ENCODE assay signal across 9 mouse cellular contexts in genomic region chr11:117176900-117177299, GRCm38 (mm10). TPM values are rescaled to one million over a fixed set of nuclear protein-coding genes. Genes with fewer than 3 reads are reported as not detected.
DNase-seq lines count a peak whose midpoint lies in the region; ATAC-seq and TF ChIP-seq lines count a peak whose summit lies in the region.
"Had no signal": no experiment of that assay in that cellular context is flagged by ENCODE, and none has a peak within 500 bp of the region (broad histone marks: within the 10 kb centered on the region; RNA-seq: fewer than 3 reads in every experiment).

No protein-coding gene starts in this region.

- H3K9me3 ChIP-seq in liver, embryonic 11.5 days (ENCODE audit: control insufficient read depth, low read length), result peaks cover 8% of the 10 kb centered on the region; the same call in 1 of the 2 replicates
- H3K9me3 ChIP-seq in forebrain, embryonic 16.5 days (ENCODE audit: control insufficient read depth, low read length), result peaks cover 8% of the 10 kb centered on the region
- H3K9me3 ChIP-seq in intestine, postnatal 0 days (ENCODE audit: control insufficient read depth), result 0 out of 2 replicates have a peak, but pooled peaks cover 5% of the 10 kb centered on the region

- no peaks in the 10 kb centered on the region for H3K27me3 ChIP-seq in liver, embryonic 11.5 days (replicated peaks; ENCODE audit: control insufficient read depth, insufficient read depth, low read length)
- no peaks in the 10 kb centered on the region for H3K27me3 ChIP-seq in forebrain, embryonic 16.5 days (replicated peaks; ENCODE audit: control insufficient read depth, insufficient read depth, low read length)
- H3K27me3 ChIP-seq in intestine, postnatal 0 days (replicated peaks; ENCODE audit: control insufficient read depth, insufficient read depth, low read length), result no peaks in the 10 kb centered on the region

- no peak overlapping the region for H3K27ac ChIP-seq in liver, embryonic 11.5 days (ENCODE audit: low read depth, low read length)
- no peak overlapping the region for H3K27ac ChIP-seq in forebrain, embryonic 16.5 days (ENCODE audit: low read length)
- peak overlapping the region; percentile 65 for H3K27ac ChIP-seq in intestine, postnatal 0 days (ENCODE audit: low read depth, low read length)
- H3K27ac ChIP-seq: heart, adult 2 months had no signal

- H3K4me1 ChIP-seq in liver, embryonic 11.5 days (replicated peaks; ENCODE audit: control insufficient read depth, insufficient read depth, low read length), result no peaks in the 10 kb centered on the region
- H3K4me1 ChIP-seq in forebrain, embryonic 16.5 days (replicated peaks; ENCODE audit: control insufficient read depth, insufficient read depth, low read length), result peaks cover 14% of the 10 kb centered on the region
- H3K4me1 ChIP-seq in intestine, postnatal 0 days (replicated peaks; ENCODE audit: control insufficient read depth, insufficient read depth, low read length), result no peaks in the 10 kb centered on the region

- WGBS in liver, embryonic 11.5 days, result 66% methylated on average over 5 of the region's 5 CpGs
- 82% methylated on average over 5 of the region's 5 CpGs for WGBS in forebrain, embryonic 16.5 days
- 46% methylated on average over 5 of the region's 5 CpGs for WGBS in intestine, postnatal 0 days

- no peak overlapping the region for H3K9ac ChIP-seq in liver, embryonic 11.5 days (ENCODE audit: low read depth, low read length)
- H3K9ac ChIP-seq in forebrain, embryonic 16.5 days (replicated peaks; ENCODE audit: low read depth, low read length), result no peak overlapping the region
- no peak overlapping the region for H3K9ac ChIP-seq in intestine, postnatal 0 days (ENCODE audit: low read depth, low read length)

- no peak for TF ChIP-seq CTCF in intestine, postnatal 0 days (IDR thresholded peaks at IDR 0.05; ENCODE audit: low read depth)

- no peak overlapping the region for H3K4me2 ChIP-seq in liver, embryonic 11.5 days
- H3K4me2 ChIP-seq in forebrain, embryonic 16.5 days (ENCODE audit: low read length), result no peak overlapping the region
- H3K4me2 ChIP-seq in intestine, postnatal 0 days (replicated peaks; ENCODE audit: low read depth), result peak overlapping the region; percentile 13; the same call in 1 of the 2 replicates

- no peak for DNase-seq in liver, embryonic 11.5 days (ENCODE audit: low spot score)
- DNase-seq in liver, result no peak
- peak; percentile 27 for DNase-seq in naive thymus-derived CD4-positive, alpha-beta T cell, adult 2 months (ENCODE audit: low read depth)
- no peak for DNase-seq in thymus, postnatal 4 days
- DNase-seq in right cerebral cortex, adult 18-20 months, result no peak

- no peaks in the 10 kb centered on the region for H3K36me3 ChIP-seq in liver, embryonic 11.5 days (ENCODE audit: control insufficient read depth, insufficient read depth, low read length)
- H3K36me3 ChIP-seq in forebrain, embryonic 16.5 days (ENCODE audit: control insufficient read depth, insufficient read depth), result no peaks in the 10 kb centered on the region
- no peaks in the 10 kb centered on the region for H3K36me3 ChIP-seq in intestine, postnatal 0 days (ENCODE audit: control insufficient read depth, insufficient read depth)

- ATAC-seq in liver, embryonic 11.5 days (replicated peaks; ENCODE audit: low FRiP score), result peak; percentile 24; the same call in 1 of the 2 replicates
- ATAC-seq in forebrain, embryonic 16.5 days, result peak; percentile 13; the same call in 1 of the 2 replicates
- ATAC-seq in intestine, postnatal 0 days, result peak; percentile 48
- ATAC-seq in frontal cortex, adult (ENCODE audit: low TSS enrichment), result no peak

- no peak overlapping the region for H3K4me3 ChIP-seq in liver, embryonic 11.5 days (ENCODE audit: low read depth, low read length)
- H3K4me3 ChIP-seq in forebrain, embryonic 16.5 days (replicated peaks; ENCODE audit: low read length), result no peak overlapping the region
- no peak overlapping the region for H3K4me3 ChIP-seq in intestine, postnatal 0 days (ENCODE audit: low read depth, low read length)
- H3K4me3 ChIP-seq: heart, adult 2 months had no signal

RNA-seq across cellular contexts. Expression of gene Sept9, which starts 22.6 kb away (rescaled TPM):
- 111 and 117 TPM in 2 replicates for polyA plus RNA-seq in liver, embryonic 11.5 days (2014; fragmentation: Nextera tagmentation; extraction: Ambion mirVana)
- polyA plus RNA-seq in forebrain, embryonic 16.5 days (2015; fragmentation: Nextera tagmentation; extraction: Ambion mirVana), result 120 and 128 TPM in 2 replicates
- polyA plus RNA-seq in intestine, postnatal 0 days (2015; fragmentation: Nextera tagmentation; extraction: Ambion mirVana), result 74.5 and 81.5 TPM in 2 replicates
